Mouse (Mus musculus) megakaryocyte, embryonic 14.5 days (primary cell): ENCODE results near the gene Fstl1.

Source experiments
- FLI1 ChIP-seq: IDR thresholded peaks from 2 replicates; pipeline ENCODE4 v1.6.1; 2012; ENCODE audit warnings: low read length, inconsistent platforms, mixed read lengths
- GATA1 ChIP-seq: IDR thresholded peaks from 3 replicates; pipeline ENCODE4 v1.6.1; 2012; ENCODE audit warnings: mixed read lengths, low read length, inconsistent platforms, borderline replicate concordance

DNA sequence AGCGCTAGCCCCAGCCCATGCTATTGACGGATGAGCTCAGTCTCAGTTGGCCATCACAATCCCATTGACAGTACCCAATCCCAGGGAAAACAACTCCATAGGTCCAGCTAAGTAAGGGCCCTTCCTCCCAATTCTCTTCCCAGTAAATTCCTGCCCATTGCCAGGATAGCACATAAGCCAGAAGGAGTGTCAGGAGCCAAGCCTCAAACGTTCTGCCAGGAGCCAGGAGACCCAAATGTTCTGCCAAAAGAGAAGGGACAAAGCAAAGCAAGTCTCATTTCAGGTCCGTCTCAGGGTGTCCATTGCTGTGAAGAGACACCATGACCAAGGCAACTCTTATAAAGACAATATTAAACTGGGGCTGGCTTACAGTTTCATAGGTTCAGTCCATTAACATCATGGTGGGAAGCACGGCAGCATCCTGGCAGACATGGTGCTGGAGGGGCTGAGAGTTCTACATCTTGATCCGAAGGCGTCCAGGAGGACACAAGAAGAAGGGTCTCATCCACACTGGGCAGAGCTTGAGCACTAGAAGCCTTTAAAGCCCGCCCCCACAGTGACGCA is 26.8 kb downstream of the Fstl1 start:
- no peak for TF ChIP-seq GATA1
- no peak for TF ChIP-seq FLI1
